Mouse (Mus musculus) frontal cortex, adult (tissue): Measurements from ENCODE around the gene Htr2b.
A peak's percentile ranks its signal among the peaks of the same experiment; 100 is the strongest.

Source experiments
- ATAC-seq: cut with Nextera tagmentation; 2 replicates; pipeline ENCODE4 v1.9.2; 2017; ENCODE audit warnings: mild to moderate bottlenecking, moderate library complexity, mixed read lengths; ENCODE audit not compliant: low TSS enrichment

Gene Htr2b

GRCm38 (mm10) chr1:86094413-86094812 lies 17.4 kb downstream of the Htr2b start:
- ATAC-seq: no peak

GRCm38 (mm10) chr1:86076565-86076964 lies 35.2 kb downstream of the Htr2b start:
- peak; percentile 77; the same call in 1 of the 2 replicates for ATAC-seq

- peak; percentile 93 for ATAC-seq
These were observed 47.3 kb downstream of the Htr2b start, which contains the start of gene Psmd1 for GRCm38 (mm10) chr1:86064271-86064991. Gene Psmd1, plus strand, starts transcription at chr1:86064387.

GRCm38 (mm10) chr1:86062523-86062922 lies 49.2 kb downstream of the Htr2b start:
- no peak for ATAC-seq

- ATAC-seq: peak; percentile 89
These were observed 52.7 kb downstream of the Htr2b start for GRCm38 (mm10) chr1:86058856-86059769.

GRCm38 (mm10) chr1:86056284-86056683 lies 55.5 kb downstream of the Htr2b start:
- ATAC-seq: no peak

- ATAC-seq: no peak
These were observed 56.8 kb downstream of the Htr2b start for GRCm38 (mm10) chr1:86054943-86055342.

GRCm38 (mm10) chr1:86053198-86053921 lies 58.4 kb downstream of the Htr2b start:
- ATAC-seq: peak; percentile 21; the same call in 1 of the 2 replicates
